Mouse (Mus musculus) liver, embryonic 14.5 days (tissue): ENCODE measurements at regions not wholly inside any gene's neighbourhood (a gene's known extent, or its start where the extent isn't known, plus 50 kb on each side); places are given as distances from the start of the nearest gene placed in this dataset.

Experiments used
- ATAC-seq: fragments of 200-750 bp; cut with Nextera tagmentation; 2 replicates; pipeline ENCODE4 v1.8.0; 2017; ENCODE audit warnings: moderate number of reproducible peaks, mild to moderate bottlenecking, moderate library complexity; ENCODE audit not compliant: insufficient read depth
- DNase-seq, 3 experiments: peaks; one replicate each; pipeline ENCODE4 v3.0.0-alpha.2; 2012 to 2013; ENCODE audit warnings: low read depth in 3 of 3, low spot score in 3 of 3
- H3K27ac ChIP-seq: fragments of 300-500 bp; sonication (generic); 2 replicates; pipeline ENCODE4 v1.5.1; 2014; ENCODE audit warnings: moderate library complexity, mild to moderate bottlenecking, control low read depth, inconsistent platforms
- H3K27me3 ChIP-seq: fragments of 300-500 bp; sonication (generic); 2 replicates; pipeline ENCODE4 v1.6.1; 2014; ENCODE audit warnings: mild to moderate bottlenecking, low read length, moderate library complexity; ENCODE audit not compliant: control insufficient read depth, insufficient read depth
- H3K36me3 ChIP-seq: fragments of 300-500 bp; sonication (generic); replicated peaks from 2 replicates; pipeline ENCODE4 v1.6.1; 2014; ENCODE audit warnings: low read depth; ENCODE audit not compliant: control insufficient read depth, insufficient read depth
- H3K4me1 ChIP-seq, 2 experiments: fragments of 200-500 bp in 1 of 2; fragments of 300-500 bp in 1 of 2; sonication (generic) in 1 of 2; replicated peaks; 2 replicates each; pipeline ENCODE4 v1.6.1; 2012 to 2014; ENCODE audit warnings: antibody characterized with exemption in 1 of 2, inconsistent platforms in 1 of 2, low read length in 1 of 2; ENCODE audit not compliant: control insufficient read depth in 2 of 2, insufficient read depth in 2 of 2
- H3K4me2 ChIP-seq: fragments of 300-500 bp; sonication (generic); 2 replicates; pipeline ENCODE4 v1.6.1; 2014; ENCODE audit warnings: low read depth, mild to moderate bottlenecking, control low read depth, moderate library complexity
- H3K4me3 ChIP-seq, 2 experiments: fragments of 200-500 bp in 1 of 2; fragments of 300-500 bp in 1 of 2; sonication (generic) in 1 of 2; 2 replicates each; pipeline ENCODE4 v1.5.1; 2012 to 2014; ENCODE audit warnings: low read depth in 2 of 2, low read length in 2 of 2, mild to moderate bottlenecking in 2 of 2, control low read depth in 1 of 2, inconsistent platforms in 1 of 2, moderate library complexity in 1 of 2; ENCODE audit not compliant: insufficient read depth in 1 of 2
- H3K9ac ChIP-seq: fragments of 300-500 bp; sonication (generic); replicated peaks from 2 replicates; pipeline ENCODE4 v1.6.1; 2014; ENCODE audit warnings: mild to moderate bottlenecking, control low read depth, moderate library complexity
- H3K9me3 ChIP-seq: fragments of 300-500 bp; sonication (generic); 2 replicates; pipeline ENCODE4 v1.6.1; 2016; ENCODE audit warnings: low read length, mixed read lengths; ENCODE audit not compliant: control insufficient read depth
- CTCF ChIP-seq: IDR thresholded peaks from 2 replicates; pipeline ENCODE4 v1.5.1; 2016; ENCODE audit warnings: antibody characterized with exemption, low read depth, control low read depth
- EP300 ChIP-seq: IDR thresholded peaks from 2 replicates; pipeline ENCODE4 v1.6.1; 2016; ENCODE audit warnings: antibody characterized with exemption, low read depth
- WGBS: fragments of 180-500 bp; shearing (Covaris S2); extraction: QIAGEN DNeasy Blood & Tissue Kit; methylation state at CpG from one replicate; pipeline ENCODE4 v1.1.7; 2014; ENCODE audit not compliant: insufficient replicate concordance; 5-methylcytosine and 5-hydroxymethylcytosine counted together

DNA sequence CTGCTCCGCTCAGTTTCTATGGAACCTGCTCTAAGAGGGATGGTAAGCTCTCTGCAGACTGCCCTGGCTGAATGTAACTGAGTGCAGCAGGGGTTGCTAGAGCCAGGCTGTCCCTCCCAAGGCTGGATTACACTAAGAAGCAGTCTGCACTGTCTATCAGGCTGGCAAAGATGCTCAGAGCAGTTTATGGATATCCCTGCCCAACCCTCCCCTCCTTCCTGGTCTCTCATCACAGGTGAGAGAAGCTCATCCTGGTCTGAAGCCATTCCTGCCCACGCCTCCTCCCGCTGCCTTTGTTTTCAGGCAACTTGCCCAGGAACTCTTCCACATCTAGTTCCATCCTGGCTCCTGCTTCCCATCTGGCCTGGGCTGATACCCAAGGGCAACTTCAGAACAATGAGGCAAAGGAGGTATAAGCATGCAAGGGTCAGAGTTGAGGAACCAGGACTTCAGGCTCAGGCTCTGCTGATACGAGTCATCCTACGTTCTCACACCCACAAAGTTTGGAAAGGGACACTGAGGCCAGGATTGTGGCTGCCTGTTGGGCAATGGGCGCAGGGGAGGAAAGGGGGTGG is 130.6 kb downstream of the Atp23 start:
- DNase-seq = no peak

DNA sequence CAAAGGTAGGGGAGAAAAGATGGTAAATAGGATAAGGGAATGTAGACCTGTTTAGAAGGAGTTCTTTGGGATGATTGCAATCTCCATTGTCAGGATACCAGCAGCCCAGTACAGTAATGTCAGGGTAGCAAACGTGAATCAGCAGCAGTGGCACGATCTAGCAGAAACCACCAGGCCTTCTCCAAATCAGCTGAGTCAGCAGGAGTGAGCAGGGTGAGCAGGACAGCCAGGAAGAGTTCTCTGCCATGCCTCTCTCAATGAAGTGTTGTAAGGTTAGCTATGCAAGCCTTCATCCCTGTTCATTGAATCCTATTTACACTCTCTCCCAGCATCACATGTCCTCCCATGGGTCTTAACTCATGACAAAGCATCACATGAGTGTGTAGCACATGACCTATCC is 135.5 kb downstream of the Atp23 start:
- WGBS = 61% methylated on average over 2 of the region's 2 CpGs
- Histone ChIP-seq H3K36me3 (no peaks in the 10 kb centered on the region), H3K27me3 (no peaks in the 10 kb centered on the region), H3K9ac (no peak overlapping the region), H3K4me1 (no peaks in the 10 kb centered on the region), H3K27ac (no peak overlapping the region), H3K4me3 (no peak overlapping the region), H3K4me2 (no peak overlapping the region), H3K9me3 (no peaks in the 10 kb centered on the region)
- ATAC-seq (no peak), DNase-seq (no peak)
- TF ChIP-seq CTCF (no peak), EP300 (no peak)

More for the DNA sequence above, 130.6 kb downstream of the Atp23 start:
- Histone ChIP-seq H3K4me1 (no peaks in the 10 kb centered on the region), H3K27me3 (no peaks in the 10 kb centered on the region), H3K9me3 (no peaks in the 10 kb centered on the region), H3K4me2 (no peak overlapping the region), H3K4me3 (no peak overlapping the region), H3K27ac (no peak overlapping the region), H3K36me3 (no peaks in the 10 kb centered on the region), H3K9ac (no peak overlapping the region)
- no peak for TF ChIP-seq EP300
- no peak for ATAC-seq
- 58% methylated on average over 6 of the region's 6 CpGs for WGBS

DNA sequence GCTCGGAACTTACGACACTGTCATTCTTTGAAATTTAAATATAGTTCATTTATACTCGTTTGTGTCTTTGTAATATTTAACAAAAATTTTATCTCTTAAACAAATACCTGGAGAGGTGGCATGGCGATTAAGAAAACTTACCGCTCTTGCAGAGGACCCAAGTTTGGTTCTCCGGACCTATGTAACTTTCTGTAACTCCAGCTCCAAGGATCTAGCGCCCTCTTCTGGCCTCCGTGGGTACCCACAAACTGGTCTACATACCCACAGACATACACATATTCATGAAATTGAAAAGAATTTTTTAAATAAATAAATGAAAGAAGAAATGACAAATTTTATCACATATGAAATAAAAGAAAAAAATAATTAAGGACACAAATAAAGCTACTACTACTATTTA is 136.4 kb downstream of the Atp23 start:
- Histone ChIP-seq H3K27me3 (no peaks in the 10 kb centered on the region), H3K27ac (no peak overlapping the region), H3K36me3 (no peaks in the 10 kb centered on the region), H3K9ac (no peak overlapping the region), H3K4me3 (no peak overlapping the region), H3K4me2 (no peak overlapping the region), H3K4me1 (no peaks in the 10 kb centered on the region), H3K9me3 (no peaks in the 10 kb centered on the region)
- ATAC-seq = no peak
- TF ChIP-seq CTCF = no peak
- no peak for TF ChIP-seq EP300
- 60% methylated on average over 8 of the region's 8 CpGs for WGBS
- no peak for DNase-seq

DNA sequence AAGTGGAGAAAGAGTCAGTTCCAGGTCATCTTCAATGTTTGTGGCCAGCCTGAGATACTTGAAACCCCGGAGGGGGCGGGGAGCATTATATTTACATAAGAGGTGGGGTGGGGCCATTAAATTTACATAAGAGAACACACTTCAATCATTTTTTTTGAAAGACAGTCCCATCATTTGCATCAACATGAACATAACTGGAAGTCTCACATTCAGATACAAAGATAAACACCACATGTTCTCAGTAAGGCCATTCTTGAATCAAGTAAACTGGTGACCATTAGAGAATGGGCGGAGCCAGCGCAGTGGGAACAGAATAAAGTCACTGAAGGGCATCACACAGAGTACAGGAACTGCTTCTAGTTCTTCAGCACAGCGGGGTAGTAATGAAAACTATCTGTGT is 137.2 kb downstream of the Atp23 start:
- Histone ChIP-seq H3K9ac (no peak overlapping the region), H3K4me2 (no peak overlapping the region), H3K27ac (no peak overlapping the region), H3K9me3 (no peaks in the 10 kb centered on the region), H3K4me3 (no peak overlapping the region), H3K4me1 (no peaks in the 10 kb centered on the region), H3K27me3 (no peaks in the 10 kb centered on the region), H3K36me3 (no peaks in the 10 kb centered on the region)
- DNase-seq (no peak), ATAC-seq (no peak)
- TF ChIP-seq EP300 = no peak
- TF ChIP-seq CTCF = no peak
- 56% methylated on average over 5 of the region's 5 CpGs for WGBS

DNA sequence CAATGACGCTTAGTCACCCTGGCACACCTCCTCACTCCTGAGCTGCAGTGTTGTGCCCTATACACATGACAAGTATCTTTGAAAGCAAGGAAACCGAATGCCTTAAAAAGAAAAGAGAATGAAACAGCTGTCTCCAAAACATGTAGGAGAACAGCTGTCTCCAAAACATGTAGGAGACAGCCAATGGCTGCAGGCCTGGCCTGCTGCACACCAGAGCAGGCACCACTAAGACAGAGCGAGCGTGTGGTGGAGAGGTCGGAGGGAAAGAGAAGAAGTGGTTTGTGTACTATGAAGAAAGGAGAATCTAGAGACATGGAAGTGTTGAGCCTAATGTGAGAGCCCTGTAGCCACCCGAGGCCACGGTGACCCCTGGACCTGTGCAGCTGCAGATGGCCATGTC is 142.5 kb downstream of the Atp23 start:
- DNase-seq (no peak), ATAC-seq (no peak)
- TF ChIP-seq CTCF (no peak), EP300 (no peak)
- H3K4me3 ChIP-seq = no peak overlapping the region
- H3K27ac ChIP-seq = no peak overlapping the region
- no peaks in the 10 kb centered on the region for H3K36me3 ChIP-seq
- no peak overlapping the region for H3K9ac ChIP-seq
- no peaks in the 10 kb centered on the region for H3K4me1 ChIP-seq
- no peaks in the 10 kb centered on the region for H3K9me3 ChIP-seq
- H3K4me2 ChIP-seq = no peak overlapping the region
- 70% methylated on average over 7 of the region's 7 CpGs for WGBS
- H3K27me3 ChIP-seq = no peaks in the 10 kb centered on the region
